Mouse (Mus musculus) cerebellum, postnatal 14 days (tissue): Measurements from ENCODE around the gene Gtpbp4.
"Not testable (repeated sequence)": the region's sequence is repeated elsewhere in the genome, so short reads cannot be mapped to it uniquely, and the experiment has no call there.

Experiments
- DNase-seq, 2 experiments: peaks; one replicate each; pipeline ENCODE4 v3.0.0; 2021; ENCODE audit warnings: mixed read lengths in 2 of 2

Gene Gtpbp4

GRCm38 (mm10) chr13:8967742-8968141, 28.1 kb downstream of the Gtpbp4 start:
- no peak for DNase-seq

- DNase-seq, result no peak
Measured at GRCm38 (mm10) chr13:8965224-8965623, 30.7 kb downstream of the Gtpbp4 start.

- not testable (repeated sequence) for DNase-seq
Measured at GRCm38 (mm10) chr13:8962266-8962665, 33.6 kb downstream of the Gtpbp4 start.

- DNase-seq, result not testable (repeated sequence)
Measured at GRCm38 (mm10) chr13:8961128-8961888, 34.6 kb downstream of the Gtpbp4 start.

- DNase-seq, result not testable (repeated sequence)
Measured at GRCm38 (mm10) chr13:8959554-8959953, 36.3 kb downstream of the Gtpbp4 start.

- DNase-seq, result not testable (repeated sequence)
Measured at GRCm38 (mm10) chr13:8959058-8959457, 36.8 kb downstream of the Gtpbp4 start.

GRCm38 (mm10) chr13:8956873-8957272, 39.0 kb downstream of the Gtpbp4 start:
- not testable (repeated sequence) for DNase-seq

GRCm38 (mm10) chr13:8955127-8955526, 40.8 kb downstream of the Gtpbp4 start:
- DNase-seq, result not testable (repeated sequence)

- not testable (repeated sequence) for DNase-seq
Measured at GRCm38 (mm10) chr13:8952563-8952962, 43.3 kb downstream of the Gtpbp4 start, which contains the start of gene Idi2. Idi2 (plus strand) TSS chr13:8952863.

GRCm38 (mm10) chr13:8948131-8948530, 47.8 kb downstream of the Gtpbp4 start, which contains the start of gene Gm9745:
Gm9745 (minus strand) TSS chr13:8948231.
- DNase-seq, result not testable (repeated sequence)

- not testable (repeated sequence) for DNase-seq
Measured at GRCm38 (mm10) chr13:8943828-8944227, 52.1 kb downstream of the Gtpbp4 start.

GRCm38 (mm10) chr13:8941701-8942100, 54.2 kb downstream of the Gtpbp4 start:
- DNase-seq, result not testable (repeated sequence)

GRCm38 (mm10) chr13:8941110-8941509, 54.8 kb downstream of the Gtpbp4 start:
- not testable (repeated sequence) for DNase-seq

- not testable (repeated sequence) for DNase-seq
Measured at GRCm38 (mm10) chr13:8937611-8938140, 58.2 kb downstream of the Gtpbp4 start.

- no peak for DNase-seq
Measured at GRCm38 (mm10) chr13:8933499-8933898, 62.4 kb downstream of the Gtpbp4 start.
